Mouse (Mus musculus): Measurements from ENCODE around the gene Enah. TPM values are rescaled to one million over a fixed set of nuclear protein-coding genes. Genes with fewer than 3 reads are reported as not detected.

The Enah gene
- polyA plus RNA-seq, 1 experiment: 10.1 TPM

DNA sequence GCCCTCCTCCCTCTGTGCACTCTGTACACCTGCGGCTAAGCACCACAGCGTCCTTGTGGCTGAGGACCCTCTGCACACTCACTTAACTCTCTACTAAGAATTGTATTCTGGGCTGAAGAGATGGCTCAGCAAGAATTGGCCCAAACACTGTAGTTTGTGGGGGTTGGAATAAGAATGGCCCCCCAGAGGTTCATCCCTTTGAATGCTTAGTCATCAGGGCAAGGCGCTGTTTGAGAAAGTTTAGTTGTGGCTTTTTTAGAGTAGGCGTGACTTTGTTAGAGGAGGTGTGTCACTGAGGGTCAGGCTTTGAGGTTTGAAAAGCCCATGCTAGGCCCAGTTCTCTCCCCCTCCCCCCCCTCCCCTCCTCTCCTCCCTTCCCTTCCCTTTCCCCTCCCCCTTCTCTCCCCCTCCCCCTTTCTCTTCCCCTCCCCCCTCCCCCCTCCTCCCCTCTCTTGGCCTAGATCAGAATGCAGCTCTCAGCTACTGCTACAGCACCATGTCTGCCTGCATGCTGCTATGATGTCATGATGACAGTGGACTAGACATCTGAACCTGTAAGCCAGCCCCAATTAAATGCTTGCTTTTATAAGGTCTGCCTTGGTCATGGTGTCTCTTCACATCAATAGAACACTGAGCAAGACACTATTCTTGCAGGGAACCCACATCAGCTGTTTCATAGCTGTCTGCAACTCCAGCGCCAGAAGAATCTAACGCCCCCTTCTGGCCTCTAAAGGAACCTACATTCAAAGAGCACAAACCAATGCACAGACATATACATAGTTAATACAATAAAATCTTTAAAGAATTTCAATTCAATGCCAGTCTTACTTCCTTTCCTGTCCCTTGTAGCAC, 153.1 kb downstream of the Enah start:
- DNase-seq: no peak
- 89% methylated on average over 6 of the region's 6 CpGs for WGBS
- Histone ChIP-seq H3K27me3 (replicated peaks; ENCODE audit: control insufficient read depth, insufficient read depth, low read length) (no peaks in the 10 kb centered on the region), H3K4me3 (ENCODE audit: insufficient read depth, low read depth, low read length) (no peak overlapping the region), H3K27ac (ENCODE audit: insufficient read depth, low read depth, low read length) (no peak overlapping the region), H3K4me1 (ENCODE audit: control insufficient read depth, insufficient read depth, low read length) (no peaks in the 10 kb centered on the region), H3K36me3 (ENCODE audit: control insufficient read depth, insufficient read depth, low read length) (no peaks in the 10 kb centered on the region)
- no peak for TF ChIP-seq CTCF (conservative IDR thresholded peaks at IDR 0.05; ENCODE audit: insufficient read depth, insufficient read length, low read depth, low read length)
- no peak for TF ChIP-seq POLR2A (IDR thresholded peaks at IDR 0.05; ENCODE audit: low read depth, low read length)

DNA sequence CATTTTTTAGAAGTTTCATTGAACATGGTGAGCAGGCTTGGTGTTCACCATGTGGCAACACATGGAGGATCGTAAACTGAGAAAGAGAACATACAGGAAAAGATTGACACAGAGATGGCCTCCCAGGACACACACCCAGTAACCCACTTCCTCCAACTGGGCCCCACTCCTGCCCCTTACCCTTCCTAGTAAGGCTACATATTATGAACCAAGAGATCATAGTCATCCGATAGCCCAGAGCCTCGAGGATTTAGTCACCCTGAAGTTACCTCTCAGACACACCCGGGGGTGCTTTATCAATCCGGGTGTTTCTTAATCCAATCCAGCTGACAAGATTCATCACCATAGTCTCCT, 153.9 kb downstream of the Enah start:
- 75% methylated on average over 5 of the region's 5 CpGs for WGBS
- H3K27ac ChIP-seq (ENCODE audit: insufficient read depth, low read depth, low read length): no peak overlapping the region

DNA sequence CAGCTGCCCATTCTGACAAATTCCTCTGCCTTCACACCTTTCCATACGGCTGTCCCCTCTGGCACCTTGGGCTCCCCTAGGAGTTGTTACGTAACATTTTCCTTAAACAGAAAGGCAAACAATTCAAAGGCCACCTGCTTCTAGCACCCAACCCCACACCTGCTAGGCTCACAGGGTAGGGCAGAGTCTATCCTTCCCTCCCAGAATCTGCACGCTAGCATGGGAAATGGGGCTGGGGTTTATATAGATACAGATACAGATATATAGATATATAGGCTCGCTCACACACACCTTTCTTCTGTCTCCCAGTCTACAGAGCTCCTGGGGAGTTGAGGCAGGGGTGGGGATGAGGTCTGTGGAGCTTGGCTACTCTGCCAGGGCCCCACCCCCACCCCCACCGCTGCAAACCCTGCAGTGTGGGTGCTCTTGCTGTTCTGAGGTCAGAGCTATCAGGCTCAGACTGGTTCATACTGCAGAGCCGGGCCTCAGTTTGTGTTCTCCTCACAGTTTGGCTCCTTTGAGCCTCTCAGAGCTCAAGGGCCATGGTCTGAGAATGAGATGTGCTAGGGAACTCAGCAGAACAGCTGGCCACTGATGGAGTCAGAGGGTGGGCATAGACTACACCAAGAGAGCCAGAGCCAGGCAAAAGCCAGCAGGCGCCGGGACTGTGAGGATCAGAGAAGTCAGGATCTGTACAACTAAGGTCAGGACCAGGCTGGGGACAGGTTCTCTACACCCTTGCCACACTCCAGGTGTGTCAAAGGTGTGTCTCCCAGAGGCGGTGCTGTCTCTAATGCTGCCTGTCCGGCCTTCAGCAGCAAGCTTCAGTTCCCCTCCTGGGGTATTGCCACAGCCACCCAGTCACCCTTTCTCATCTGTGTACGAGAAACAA, 154.6 kb downstream of the Enah start:
- no peaks in the 10 kb centered on the region for H3K36me3 ChIP-seq (ENCODE audit: control insufficient read depth, insufficient read depth, low read length)
- no peak for DNase-seq
- TF ChIP-seq CTCF (conservative IDR thresholded peaks at IDR 0.05; ENCODE audit: insufficient read depth, insufficient read length, low read depth, low read length) (no peak), POLR2A (IDR thresholded peaks at IDR 0.05; ENCODE audit: low read depth, low read length) (no peak)
- no peak overlapping the region for H3K27ac ChIP-seq (ENCODE audit: insufficient read depth, low read depth, low read length)
- no peaks in the 10 kb centered on the region for H3K4me1 ChIP-seq (ENCODE audit: control insufficient read depth, insufficient read depth, low read length)
- H3K4me3 ChIP-seq (ENCODE audit: insufficient read depth, low read depth, low read length): no peak overlapping the region
- H3K27me3 ChIP-seq (replicated peaks; ENCODE audit: control insufficient read depth, insufficient read depth, low read length): no peaks in the 10 kb centered on the region
- WGBS: 78% methylated on average over 11 of the region's 11 CpGs

More for the DNA sequence above, 153.9 kb downstream of the Enah start:
- Histone ChIP-seq H3K4me1 (ENCODE audit: control insufficient read depth, insufficient read depth, low read length) (no peaks in the 10 kb centered on the region), H3K36me3 (ENCODE audit: control insufficient read depth, insufficient read depth, low read length) (no peaks in the 10 kb centered on the region), H3K4me3 (ENCODE audit: insufficient read depth, low read depth, low read length) (no peak overlapping the region), H3K27me3 (replicated peaks; ENCODE audit: control insufficient read depth, insufficient read depth, low read length) (no peaks in the 10 kb centered on the region)
- no peak for DNase-seq
- TF ChIP-seq CTCF (conservative IDR thresholded peaks at IDR 0.05; ENCODE audit: insufficient read depth, insufficient read length, low read depth, low read length) (no peak), POLR2A (IDR thresholded peaks at IDR 0.05; ENCODE audit: low read depth, low read length) (no peak)

DNA sequence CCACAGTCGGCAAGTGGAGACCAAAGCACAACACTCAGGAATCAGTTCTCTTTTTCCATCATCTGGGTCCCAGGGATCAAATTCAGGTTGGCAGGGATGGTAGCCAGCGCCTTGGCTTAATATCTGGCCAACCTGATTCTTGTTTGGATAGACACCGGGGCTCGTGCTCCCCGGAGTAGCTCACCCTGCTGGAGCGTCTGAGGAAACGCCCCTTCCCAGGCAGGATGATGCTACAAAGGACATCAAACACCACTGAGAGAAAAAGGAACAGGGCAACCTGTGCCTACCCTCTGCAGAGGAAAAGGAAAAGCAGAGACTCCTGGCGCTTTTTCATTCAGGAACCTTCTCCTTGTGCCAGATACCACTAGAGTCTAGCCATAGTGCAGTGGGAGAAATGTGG, 156.4 kb downstream of the Enah start:
- H3K27me3 ChIP-seq (replicated peaks; ENCODE audit: control insufficient read depth, insufficient read depth, low read length): no peaks in the 10 kb centered on the region
- WGBS: 58% methylated on average over 8 of the region's 8 CpGs
- H3K27ac ChIP-seq (ENCODE audit: insufficient read depth, low read depth, low read length): no peak overlapping the region
- DNase-seq: no peak
- H3K36me3 ChIP-seq (ENCODE audit: control insufficient read depth, insufficient read depth, low read length): no peaks in the 10 kb centered on the region
- no peak overlapping the region for H3K4me3 ChIP-seq (ENCODE audit: insufficient read depth, low read depth, low read length)
- no peaks in the 10 kb centered on the region for H3K4me1 ChIP-seq (ENCODE audit: control insufficient read depth, insufficient read depth, low read length)
- no peak for TF ChIP-seq POLR2A (IDR thresholded peaks at IDR 0.05; ENCODE audit: low read depth, low read length)
- TF ChIP-seq CTCF (conservative IDR thresholded peaks at IDR 0.05; ENCODE audit: insufficient read depth, insufficient read length, low read depth, low read length): no peak

DNA sequence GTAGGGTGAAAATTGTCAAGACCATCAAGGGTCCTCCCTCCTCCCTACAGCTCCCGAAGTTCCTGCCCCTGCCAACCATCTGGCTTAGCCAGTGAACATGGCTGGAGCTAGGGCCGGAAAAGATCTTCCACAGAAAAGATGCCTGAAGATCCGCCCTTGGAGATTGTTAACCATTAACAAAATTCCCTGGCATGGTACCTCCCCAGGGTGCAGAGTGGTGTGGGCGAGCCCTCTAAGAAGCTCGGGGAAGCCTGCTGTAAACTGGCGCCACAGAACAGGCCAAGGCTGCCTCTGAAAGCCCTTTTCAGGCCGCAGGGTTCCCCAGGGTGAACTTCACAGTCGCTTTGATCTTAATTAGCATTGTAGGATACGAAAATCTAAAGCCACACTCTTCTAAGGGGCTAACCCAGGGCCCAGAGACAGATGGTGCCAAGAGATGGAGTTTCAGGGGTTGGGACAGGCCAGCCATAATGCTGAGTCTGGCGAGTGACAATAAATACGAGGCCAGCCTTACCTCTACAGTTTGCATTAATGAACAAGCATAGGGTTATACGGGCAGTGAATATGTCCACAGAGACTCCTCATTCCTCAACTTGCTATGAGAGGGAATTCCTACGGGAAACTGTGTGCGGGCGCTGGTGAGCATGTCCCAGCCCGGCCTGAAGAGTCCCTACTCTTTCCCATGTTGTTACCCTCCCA, 157.0 kb downstream of the Enah start:
- WGBS: 69% methylated on average over 16 of the region's 16 CpGs
- Histone ChIP-seq H3K4me3 (ENCODE audit: insufficient read depth, low read depth, low read length) (no peak overlapping the region), H3K4me1 (ENCODE audit: control insufficient read depth, insufficient read depth, low read length) (no peaks in the 10 kb centered on the region), H3K27me3 (replicated peaks; ENCODE audit: control insufficient read depth, insufficient read depth, low read length) (no peaks in the 10 kb centered on the region), H3K36me3 (ENCODE audit: control insufficient read depth, insufficient read depth, low read length) (no peaks in the 10 kb centered on the region), H3K27ac (ENCODE audit: insufficient read depth, low read depth, low read length) (no peak overlapping the region)
- TF ChIP-seq POLR2A (IDR thresholded peaks at IDR 0.05; ENCODE audit: low read depth, low read length) (no peak), CTCF (conservative IDR thresholded peaks at IDR 0.05; ENCODE audit: insufficient read depth, insufficient read length, low read depth, low read length) (no peak)
- DNase-seq: peak; percentile 79

DNA sequence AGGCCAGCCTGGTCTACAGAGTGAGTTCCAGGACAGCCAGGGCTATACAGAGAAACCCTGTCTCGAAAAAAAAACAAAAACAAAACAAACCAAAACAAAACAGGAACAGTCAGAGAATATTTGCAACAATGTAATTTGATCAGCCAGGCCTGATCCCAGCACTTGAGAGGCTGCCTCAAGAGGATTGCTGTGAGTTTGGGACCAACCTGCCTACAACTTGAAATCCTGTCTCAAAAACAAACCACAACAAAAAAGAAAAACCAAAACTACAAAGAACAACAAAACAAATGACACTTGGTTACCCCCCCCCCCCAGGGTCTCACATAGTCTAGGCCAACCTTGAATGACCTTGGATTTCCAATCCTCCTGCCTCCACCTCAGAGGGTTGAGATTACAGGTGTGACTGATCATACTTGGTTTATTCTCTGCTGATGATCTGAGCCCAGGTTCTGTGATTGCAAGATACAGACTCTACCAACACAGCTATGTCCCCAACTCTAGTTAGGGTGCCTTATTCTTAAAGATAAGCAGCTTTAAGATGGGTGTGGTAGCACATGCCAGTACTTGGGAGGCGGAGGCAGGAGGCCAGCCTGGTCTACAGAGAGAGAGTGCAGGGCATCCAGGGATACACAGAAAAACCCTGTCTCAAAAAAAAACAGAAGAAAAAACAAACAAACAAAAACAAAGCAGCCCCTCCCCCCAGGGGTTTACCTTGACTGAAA, 158.4 kb downstream of the Enah start:
- TF ChIP-seq POLR2A (IDR thresholded peaks at IDR 0.05; ENCODE audit: low read depth, low read length): no peak
- no peak for TF ChIP-seq CTCF (conservative IDR thresholded peaks at IDR 0.05; ENCODE audit: insufficient read depth, insufficient read length, low read depth, low read length)
- H3K36me3 ChIP-seq (ENCODE audit: control insufficient read depth, insufficient read depth, low read length): no peaks in the 10 kb centered on the region
- 79% methylated on average over 2 of the region's 2 CpGs for WGBS
- H3K4me1 ChIP-seq (ENCODE audit: control insufficient read depth, insufficient read depth, low read length): no peaks in the 10 kb centered on the region
- no peak overlapping the region; the same call in 1 of the 2 replicates for H3K27ac ChIP-seq (ENCODE audit: insufficient read depth, low read depth, low read length)
- H3K4me3 ChIP-seq (ENCODE audit: insufficient read depth, low read depth, low read length): no peak overlapping the region
- no peak for DNase-seq
- H3K27me3 ChIP-seq (replicated peaks; ENCODE audit: control insufficient read depth, insufficient read depth, low read length): no peaks in the 10 kb centered on the region
